Mouse (Mus musculus) urinary bladder, adult 18-20 months (tissue): Measurements from ENCODE around the gene Gdf3.
"Not testable (repeated sequence)": the region's sequence is repeated elsewhere in the genome, so short reads cannot be mapped to it uniquely, and the experiment has no call there.

Source experiments
- DNase-seq, 2 experiments: peaks; one replicate each; pipeline ENCODE4 v3.0.0; 2022; ENCODE audit warnings: low spot score in 2 of 2, mixed read lengths in 2 of 2

Gdf3 gene

GRCm38 (mm10) chr6:122609771-122610170 lies at the start of gene Gdf3:
Gene Gdf3 (minus strand): TSS chr6:122610087.
- DNase-seq, result no peak

- no peak for DNase-seq
Measured at GRCm38 (mm10) chr6:122659567-122659966, 49.7 kb upstream of the Gdf3 start.

- DNase-seq, result no peak
Measured at GRCm38 (mm10) chr6:122657630-122658029, 47.7 kb upstream of the Gdf3 start.

- DNase-seq, result no peak
Measured at GRCm38 (mm10) chr6:122654301-122654700, 44.4 kb upstream of the Gdf3 start.

- no peak for DNase-seq
Measured at GRCm38 (mm10) chr6:122650398-122650980, 40.6 kb upstream of the Gdf3 start.

GRCm38 (mm10) chr6:122649903-122650302 lies 40.0 kb upstream of the Gdf3 start:
- DNase-seq, result no peak

- DNase-seq, result not testable (repeated sequence)
Measured at GRCm38 (mm10) chr6:122644196-122644595, 34.3 kb upstream of the Gdf3 start.

- not testable (repeated sequence) for DNase-seq
Measured at GRCm38 (mm10) chr6:122637566-122637965, 27.7 kb upstream of the Gdf3 start.

- no peak for DNase-seq
Measured at GRCm38 (mm10) chr6:122636666-122637065, 26.8 kb upstream of the Gdf3 start.

GRCm38 (mm10) chr6:122635315-122635714 lies 25.4 kb upstream of the Gdf3 start:
- DNase-seq, result no peak

- no peak for DNase-seq
Measured at GRCm38 (mm10) chr6:122633411-122633810, 23.5 kb upstream of the Gdf3 start.

GRCm38 (mm10) chr6:122627469-122628108 lies 17.7 kb upstream of the Gdf3 start:
- no peak for DNase-seq

GRCm38 (mm10) chr6:122626110-122626509 lies 16.2 kb upstream of the Gdf3 start, which contains the start of gene Dppa3:
Gene Dppa3 (plus strand): TSS chr6:122626410.
- DNase-seq, result no peak

- no peak for DNase-seq
Measured at GRCm38 (mm10) chr6:122625156-122625555, 15.3 kb upstream of the Gdf3 start.

GRCm38 (mm10) chr6:122624480-122624879 lies 14.6 kb upstream of the Gdf3 start:
- no peak for DNase-seq

GRCm38 (mm10) chr6:122621066-122621465 lies 11.2 kb upstream of the Gdf3 start:
- DNase-seq, result no peak

GRCm38 (mm10) chr6:122616022-122616421 lies 6.1 kb upstream of the Gdf3 start:
- DNase-seq, result no peak

- DNase-seq, result no peak
Measured at GRCm38 (mm10) chr6:122614047-122614446, 4.2 kb upstream of the Gdf3 start.

- DNase-seq, result no peak
Measured at GRCm38 (mm10) chr6:122612426-122612825, 2.5 kb upstream of the Gdf3 start.

- no peak for DNase-seq
Measured at GRCm38 (mm10) chr6:122609377-122609728, 534 bp downstream of the Gdf3 start.

GRCm38 (mm10) chr6:122608434-122609376 lies 1.2 kb downstream of the Gdf3 start:
- DNase-seq, result no peak

GRCm38 (mm10) chr6:122607700-122608099 lies 2.2 kb downstream of the Gdf3 start:
- no peak for DNase-seq

GRCm38 (mm10) chr6:122606661-122607060 lies 3.2 kb downstream of the Gdf3 start:
- DNase-seq, result no peak
